Mouse (Mus musculus): ENCODE data around the gene Stk4.

Gene Stk4

DNA sequence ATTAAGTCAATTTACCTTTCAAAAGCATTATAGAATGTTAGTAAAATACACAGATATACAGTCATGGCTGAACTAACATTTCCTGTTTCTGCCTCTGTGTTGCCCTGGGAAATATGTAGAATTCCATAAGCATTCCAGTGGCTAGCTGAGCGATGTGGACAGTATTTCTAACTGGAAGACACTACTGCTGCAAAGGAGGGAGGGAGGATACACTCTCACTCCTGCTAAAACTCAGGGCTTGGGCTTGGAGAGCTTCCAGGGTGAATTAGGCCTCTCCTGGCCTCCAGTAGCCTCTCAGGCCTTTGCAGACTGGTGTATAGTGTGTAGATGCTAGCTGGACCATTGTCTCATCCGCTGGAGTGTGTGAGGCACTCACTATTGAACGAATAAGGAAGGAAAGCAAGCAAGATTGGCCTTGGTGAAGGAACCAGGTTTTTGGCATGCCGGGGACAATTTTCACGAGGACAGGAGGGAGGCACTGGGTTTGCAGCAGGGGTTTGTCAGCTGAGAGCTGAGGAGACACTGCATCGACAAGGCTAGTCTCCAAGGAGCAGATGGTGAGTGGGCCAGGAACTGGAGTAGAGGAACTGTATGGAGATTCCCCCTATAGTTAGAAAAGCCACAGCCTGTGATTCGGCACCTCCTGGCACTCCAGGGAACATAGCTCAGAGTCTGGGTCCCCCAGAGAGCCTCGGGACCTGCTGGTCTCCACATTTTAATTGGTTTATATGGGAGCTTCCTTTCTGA is 104.7 kb downstream of the Stk4 start:
- DNase-seq = peak; percentile 18 to 22

DNA sequence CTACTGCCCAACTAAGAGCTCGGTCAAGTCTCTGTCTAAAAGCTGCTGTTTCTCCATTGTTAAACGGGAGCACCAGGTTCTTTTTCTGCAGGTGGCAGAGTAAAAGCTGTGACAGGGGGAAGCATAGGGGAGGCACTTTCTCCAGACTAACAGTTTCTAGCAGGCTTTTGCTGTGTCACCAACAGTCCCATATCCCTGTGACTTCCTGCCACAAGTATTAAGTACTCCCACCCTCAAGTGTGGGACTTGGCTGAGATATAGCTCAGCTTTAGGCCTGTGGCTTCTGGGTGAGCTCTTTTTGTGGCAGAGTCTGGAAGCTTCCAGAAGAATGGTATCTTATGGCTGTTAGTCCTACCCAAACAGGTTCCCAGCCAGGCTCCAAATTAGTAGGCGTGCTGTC is 105.7 kb downstream of the Stk4 start:
- DNase-seq = no peak

- DNase-seq = no peak
These were observed 107.7 kb downstream of the Stk4 start for GRCm38 (mm10) chr2:164177831-164178230.

GRCm38 (mm10) chr2:164180124-164180523 is 110.0 kb downstream of the Stk4 start:
- DNase-seq = peak; percentile 19 to 22

DNA sequence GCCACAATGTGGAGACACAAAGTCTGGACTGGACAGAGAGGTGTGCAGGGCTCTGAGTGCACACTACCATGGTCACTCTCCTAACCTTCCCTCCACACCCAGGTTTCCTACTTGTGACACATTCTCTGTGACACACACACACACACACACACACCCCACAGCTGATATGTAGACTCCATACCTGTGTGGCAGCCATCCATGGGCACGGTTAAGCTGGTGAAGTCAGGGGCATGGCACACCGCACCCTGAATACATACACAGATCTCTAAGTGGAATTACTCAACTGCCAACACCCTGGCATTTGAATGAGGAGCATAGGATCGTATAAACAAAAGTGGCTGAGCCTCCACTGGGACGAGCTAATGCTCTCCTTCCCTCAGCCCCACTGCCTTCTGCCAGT is 110.6 kb downstream of the Stk4 start:
- no peak for DNase-seq

DNA sequence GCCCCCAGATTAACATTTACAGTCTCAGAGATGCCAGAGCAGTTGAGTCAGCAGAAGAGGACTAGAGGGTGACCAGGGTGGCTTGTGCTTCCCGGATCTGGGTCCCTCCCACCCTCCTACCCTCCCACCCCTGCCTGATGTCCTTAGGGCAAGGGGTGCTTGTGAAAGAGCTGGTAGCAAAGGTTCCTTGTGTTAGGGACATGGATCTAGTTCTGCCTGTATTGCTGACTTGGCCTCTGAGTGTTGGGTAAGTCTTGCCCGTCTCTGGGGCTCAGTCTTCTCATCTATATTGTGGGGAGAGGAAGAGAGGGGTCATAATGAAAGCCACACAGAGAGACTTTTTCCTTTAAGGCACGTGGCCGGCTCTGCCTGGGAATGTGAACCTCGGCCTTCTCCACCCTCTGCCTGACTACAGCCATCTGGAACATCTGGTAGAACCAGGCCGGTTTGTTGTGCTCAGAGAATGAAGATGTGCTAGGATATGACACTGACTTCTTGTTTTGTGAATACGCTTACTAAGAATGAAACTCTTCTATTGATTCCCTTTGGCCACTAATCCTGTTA is 112.7 kb downstream of the Stk4 start, which contains the start of gene Wfdc5:
Wfdc5 (minus strand) TSS at position 51 of the 564 bp plus-strand sequence.
- no peak for DNase-seq

DNA sequence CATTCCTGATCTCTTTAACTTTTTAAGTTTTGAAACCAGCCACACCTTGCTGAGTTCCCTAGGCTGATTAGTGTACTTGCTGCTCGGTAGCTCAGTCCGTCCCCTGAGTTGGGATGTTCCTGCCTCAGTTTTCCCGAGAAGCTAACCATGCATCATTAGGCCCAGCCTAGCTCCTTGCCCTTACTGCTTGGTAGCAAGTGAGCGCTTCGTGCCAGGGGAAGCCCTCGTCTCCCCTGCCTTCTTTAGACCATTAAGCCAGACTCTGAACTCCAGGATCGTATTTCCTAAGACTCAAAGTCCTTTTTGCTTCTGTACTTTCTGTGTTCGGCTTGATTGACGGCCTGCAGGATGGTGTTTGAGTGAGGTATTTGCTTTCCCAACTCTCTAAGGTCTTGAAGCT is 113.2 kb downstream of the Stk4 start:
- no peak for DNase-seq

GRCm38 (mm10) chr2:164184145-164184719 is 114.1 kb downstream of the Stk4 start:
- no peak for DNase-seq

- no peak for DNase-seq
These were observed 118.6 kb downstream of the Stk4 start for GRCm38 (mm10) chr2:164188722-164189121.

- DNase-seq = no peak
These were observed 120.5 kb downstream of the Stk4 start, which contains the start of gene Wfdc12 for GRCm38 (mm10) chr2:164190576-164190975. Gene Wfdc12, minus strand, starts transcription at chr2:164190608.

DNA sequence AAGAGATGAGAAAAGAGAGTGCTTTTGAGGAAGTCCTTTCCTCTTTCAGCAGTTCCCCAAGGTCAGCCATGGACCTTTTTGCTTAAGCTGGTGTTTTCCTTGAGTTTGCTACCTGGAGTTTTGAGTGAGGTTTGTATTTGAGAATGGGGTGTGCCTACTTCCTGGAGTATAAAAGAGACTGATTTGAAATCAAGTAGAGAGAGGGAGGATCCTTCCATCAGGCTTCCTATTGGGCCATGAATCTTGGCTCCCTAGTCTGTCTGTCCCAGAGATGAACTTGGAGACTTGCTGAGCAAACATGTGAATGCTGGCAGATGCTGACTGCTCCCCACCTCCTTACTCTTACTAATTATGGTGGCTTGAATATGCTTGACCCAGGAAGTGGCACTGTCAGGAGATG is 122.2 kb downstream of the Stk4 start:
- no peak for DNase-seq

- DNase-seq = no peak
These were observed 125.0 kb downstream of the Stk4 start for GRCm38 (mm10) chr2:164194959-164195630.

GRCm38 (mm10) chr2:164195971-164196699 is 126.0 kb downstream of the Stk4 start:
- no peak for DNase-seq

GRCm38 (mm10) chr2:164196700-164196990 is 126.5 kb downstream of the Stk4 start:
- no peak for DNase-seq

DNA sequence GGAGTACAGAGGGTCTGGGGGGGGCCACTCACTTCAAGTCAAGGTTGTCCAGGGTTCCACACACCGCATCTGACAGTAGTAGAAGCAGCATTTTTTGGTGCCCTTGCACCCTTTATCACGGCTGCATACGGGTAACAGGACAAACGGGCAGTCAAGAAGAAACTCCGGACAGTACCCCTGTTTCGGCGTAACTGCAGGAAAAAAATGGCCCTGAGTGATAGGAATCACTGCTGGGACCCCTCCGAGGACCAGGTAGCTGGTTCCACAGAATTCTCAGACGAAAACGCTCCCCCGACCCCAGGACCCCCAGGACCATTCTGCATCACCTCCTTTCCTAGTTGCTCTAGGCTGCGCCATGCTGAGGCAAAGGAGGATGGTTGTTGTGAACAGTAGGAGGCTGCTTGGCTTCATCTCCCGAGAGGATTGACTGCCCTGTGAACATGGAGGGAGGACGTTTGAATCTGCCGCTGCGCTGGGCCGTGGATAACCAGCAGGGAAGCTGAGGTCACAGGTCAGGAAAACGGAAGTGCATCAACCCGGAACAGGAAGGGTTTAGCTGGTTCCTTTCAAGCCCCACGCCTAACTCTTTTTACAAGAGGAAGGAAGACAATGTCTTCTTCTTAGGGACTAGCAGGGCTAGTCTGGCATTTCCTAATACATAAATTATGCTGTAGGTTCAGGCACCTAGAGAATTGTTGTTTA is 129.7 kb downstream of the Stk4 start, which contains the start of gene Wfdc15a:
Wfdc15a (minus strand) TSS at position 505 of the 702 bp plus-strand sequence.
- DNase-seq = no peak

Measured in cerebellum, postnatal 36 days (tissue).